Mouse (Mus musculus) thymus, postnatal 14 days (tissue): Measurements from ENCODE around the gene Phf23.

Experiments used
- DNase-seq: peaks from one replicate; pipeline ENCODE4 v3.0.0; 2021

The Phf23 gene

DNA sequence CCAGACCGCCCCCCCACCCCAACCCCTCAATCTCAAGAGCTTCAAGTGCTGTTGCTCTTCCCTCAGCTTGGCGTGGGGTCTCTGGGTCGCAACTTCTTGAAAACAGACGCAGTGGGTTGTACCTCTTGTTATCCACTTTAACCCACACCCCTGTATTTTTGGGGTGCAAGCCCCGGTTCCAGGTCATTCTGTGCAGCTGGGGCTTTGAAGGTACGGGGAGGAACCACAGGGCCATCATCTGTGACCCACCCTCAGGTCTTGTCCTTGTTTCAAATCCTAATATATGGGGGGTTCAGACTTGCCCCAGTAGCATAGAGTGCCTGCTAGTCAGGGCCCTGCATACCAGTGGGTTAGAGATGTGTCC lies 28.6 kb downstream of the Phf23 start:
- no peak for DNase-seq

DNA sequence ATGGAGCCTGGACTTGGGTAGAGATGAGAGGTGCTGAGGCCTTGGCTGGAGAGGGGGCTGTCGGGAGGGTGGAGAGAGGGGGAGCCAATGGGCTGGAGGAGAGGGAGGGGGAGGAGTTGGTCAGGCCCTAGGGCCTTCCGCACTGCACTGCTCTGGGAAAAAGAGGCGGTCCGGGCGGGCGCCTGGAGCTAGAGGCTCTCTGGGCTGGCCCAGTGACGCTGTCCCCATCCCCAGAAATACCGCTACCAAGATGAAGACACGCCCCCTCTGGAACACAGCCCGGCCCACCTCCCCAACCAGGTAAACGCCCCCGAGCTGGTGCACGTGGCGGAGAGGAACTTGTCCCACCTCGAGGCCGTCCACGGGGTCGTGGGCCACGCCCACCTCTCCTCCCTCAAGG lies 31.1 kb downstream of the Phf23 start:
- no peak for DNase-seq

DNA sequence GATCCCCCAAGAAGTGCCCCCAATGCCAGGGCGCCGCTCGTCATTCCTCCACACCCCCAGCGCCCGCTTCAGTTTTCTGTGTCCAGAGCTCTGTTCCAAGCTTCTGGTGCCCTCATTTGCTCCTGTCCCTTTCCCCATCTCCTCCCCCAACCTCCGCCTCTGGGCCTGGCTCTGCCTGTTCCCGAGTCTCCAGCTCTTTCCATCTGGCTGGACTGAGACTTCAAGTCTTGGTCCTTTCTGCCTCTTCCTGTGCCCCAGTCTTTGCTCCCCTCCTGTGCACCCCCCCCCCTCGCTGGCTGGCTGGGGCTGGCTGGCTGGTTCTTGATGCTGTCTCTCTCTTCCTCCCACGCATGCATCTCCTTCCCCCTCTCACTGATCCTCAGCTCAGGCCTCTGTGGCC lies 31.8 kb downstream of the Phf23 start:
- peak; percentile 57 for DNase-seq

DNA sequence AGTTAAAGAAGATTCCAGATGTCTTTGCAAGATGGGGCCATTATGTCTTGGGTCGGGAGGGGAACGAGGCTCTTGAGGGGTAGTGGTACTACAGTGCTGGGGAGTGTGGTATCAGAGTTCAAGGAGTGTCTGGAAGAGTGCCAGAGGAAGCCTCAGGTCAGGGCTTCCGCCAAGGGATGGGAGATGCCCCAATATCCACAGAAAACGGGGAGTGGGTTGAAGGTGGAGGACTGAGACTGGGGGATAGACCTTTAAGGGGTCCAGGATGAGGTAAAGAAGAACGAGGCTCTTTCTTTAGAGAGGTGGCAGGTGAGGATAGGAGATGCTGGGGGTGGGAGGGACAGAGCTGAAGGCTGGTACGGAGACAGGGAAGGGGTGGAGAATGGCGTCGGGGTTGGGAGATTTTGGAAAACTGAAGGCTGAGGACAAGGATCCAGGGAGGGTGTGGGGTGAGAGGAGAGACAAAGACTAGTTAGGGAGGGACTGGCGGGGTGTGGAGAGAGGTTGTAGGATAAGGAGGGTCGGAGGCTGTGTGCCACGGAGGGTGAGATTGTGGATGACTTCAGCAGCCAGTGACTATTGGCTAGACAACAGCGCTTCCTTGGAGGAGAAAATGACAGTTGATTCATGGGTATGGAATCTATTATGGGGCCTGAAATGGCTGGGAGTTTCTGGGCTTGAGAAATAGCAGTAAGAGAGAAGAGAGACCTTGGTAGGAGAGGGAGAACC lies 33.0 kb downstream of the Phf23 start:
- no peak for DNase-seq

DNA sequence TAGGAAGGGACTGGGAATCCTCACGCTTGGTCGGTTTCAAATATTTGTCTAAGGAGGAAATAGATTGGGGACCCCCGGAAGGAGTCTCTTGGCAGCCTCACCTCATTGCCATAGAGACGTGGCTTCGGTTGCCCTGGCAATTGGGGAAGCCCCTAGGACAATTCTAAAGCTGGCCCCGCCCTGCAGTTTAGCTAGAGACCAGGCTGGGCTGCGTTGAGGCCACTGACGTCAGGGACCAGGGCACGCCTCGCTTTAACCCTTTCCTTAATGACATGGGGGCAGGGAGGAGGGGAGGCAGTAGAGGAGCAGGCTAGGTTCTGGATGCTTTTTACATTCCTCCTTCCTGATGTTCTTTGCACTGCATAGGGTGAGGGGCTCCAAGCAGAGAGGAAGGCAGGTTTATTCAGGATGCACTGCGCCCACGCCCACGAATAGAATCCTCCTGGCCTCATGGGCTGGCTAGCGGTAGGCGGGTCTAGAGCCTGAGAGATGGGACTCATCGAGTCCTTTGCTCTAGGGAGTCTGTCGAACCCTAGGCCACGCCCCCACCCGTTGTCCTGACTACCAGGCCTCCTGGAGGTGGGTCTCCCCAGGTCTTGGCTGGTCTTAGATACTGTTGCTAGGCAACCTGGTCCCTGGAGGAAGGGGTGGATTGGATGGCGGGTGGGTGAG lies 33.7 kb downstream of the Phf23 start:
- peak; percentile 79 for DNase-seq

DNA sequence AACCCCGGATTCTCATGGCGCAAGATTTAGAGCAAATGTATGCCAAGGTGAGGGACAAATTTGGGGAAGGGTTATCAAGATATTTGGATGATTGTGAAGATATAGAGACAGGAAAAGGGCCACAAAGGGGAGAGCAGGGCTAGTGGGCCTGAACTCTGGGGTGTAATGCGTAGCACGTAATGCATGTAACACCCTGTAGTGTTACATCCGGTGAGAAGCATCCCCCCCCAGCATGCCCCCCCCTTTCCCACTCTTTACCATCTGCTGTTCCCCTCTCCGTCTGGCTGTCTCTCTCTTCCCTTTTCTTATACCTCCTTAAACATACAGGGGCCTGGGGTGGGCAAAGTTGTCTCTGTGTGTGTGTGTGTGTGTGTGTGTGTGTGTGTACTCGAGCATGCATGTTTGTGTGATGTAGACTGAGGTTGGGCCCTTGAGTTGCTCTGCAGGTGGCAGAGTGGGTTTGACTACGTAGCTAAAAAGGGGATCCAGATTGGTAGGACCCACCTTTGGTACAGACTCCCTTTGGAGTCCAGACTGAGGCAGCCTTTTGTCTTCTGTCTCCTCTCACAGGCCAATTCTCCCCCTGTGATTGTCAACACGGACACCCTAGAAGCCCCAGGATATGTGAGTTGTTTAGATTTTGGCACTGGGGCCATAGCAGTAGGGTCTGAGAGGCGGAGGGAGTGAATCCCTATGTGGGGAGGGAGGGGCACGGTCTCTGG lies 34.4 kb downstream of the Phf23 start:
- DNase-seq = no peak

- no peak for DNase-seq
These were observed 35.2 kb downstream of the Phf23 start for GRCm38 (mm10) chr11:70030651-70031320.

- DNase-seq = no peak
These were observed 35.7 kb downstream of the Phf23 start for GRCm38 (mm10) chr11:70031321-70031670.

DNA sequence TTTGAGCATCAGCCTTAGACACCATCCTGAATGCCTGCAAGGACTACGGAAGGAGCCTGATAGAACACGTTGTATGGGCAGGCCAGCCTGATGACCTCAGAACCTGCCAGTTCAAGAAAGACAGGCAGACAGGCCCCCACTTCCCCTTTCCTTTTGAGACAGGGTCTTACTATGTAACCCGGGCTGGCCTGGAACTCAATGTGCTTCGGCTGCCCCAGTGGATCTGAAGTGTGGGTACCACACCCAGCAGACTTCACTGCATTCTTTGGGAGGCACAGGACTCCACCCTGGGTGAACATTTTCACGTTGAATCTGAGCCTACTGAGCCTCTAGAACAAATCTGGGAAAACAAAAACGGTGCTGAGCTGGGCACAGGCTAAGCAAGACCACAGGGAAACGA lies 42.6 kb downstream of the Phf23 start:
- no peak for DNase-seq

DNA sequence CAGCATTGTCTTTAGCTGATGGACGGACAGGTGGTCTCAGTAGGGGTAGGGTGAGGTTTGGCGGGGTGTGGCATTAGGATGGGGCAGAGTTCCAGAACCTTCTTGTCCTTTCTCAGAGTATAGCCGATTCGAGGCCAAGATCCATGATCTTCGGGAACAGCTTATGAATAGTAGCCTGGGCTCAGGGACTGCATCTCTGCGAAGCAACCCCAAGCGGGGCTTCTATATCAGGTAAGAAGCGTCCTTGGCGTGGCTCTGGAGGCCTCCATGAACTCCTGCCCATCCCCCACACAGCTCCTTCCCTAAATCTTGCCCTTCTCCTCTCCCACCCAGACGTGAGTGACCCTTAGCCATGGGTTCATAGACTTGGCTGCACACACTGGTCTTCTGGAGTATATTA lies 44.1 kb downstream of the Phf23 start:
- no peak for DNase-seq

GRCm38 (mm10) chr11:70040184-70040583 lies 44.6 kb downstream of the Phf23 start:
- DNase-seq = no peak

DNA sequence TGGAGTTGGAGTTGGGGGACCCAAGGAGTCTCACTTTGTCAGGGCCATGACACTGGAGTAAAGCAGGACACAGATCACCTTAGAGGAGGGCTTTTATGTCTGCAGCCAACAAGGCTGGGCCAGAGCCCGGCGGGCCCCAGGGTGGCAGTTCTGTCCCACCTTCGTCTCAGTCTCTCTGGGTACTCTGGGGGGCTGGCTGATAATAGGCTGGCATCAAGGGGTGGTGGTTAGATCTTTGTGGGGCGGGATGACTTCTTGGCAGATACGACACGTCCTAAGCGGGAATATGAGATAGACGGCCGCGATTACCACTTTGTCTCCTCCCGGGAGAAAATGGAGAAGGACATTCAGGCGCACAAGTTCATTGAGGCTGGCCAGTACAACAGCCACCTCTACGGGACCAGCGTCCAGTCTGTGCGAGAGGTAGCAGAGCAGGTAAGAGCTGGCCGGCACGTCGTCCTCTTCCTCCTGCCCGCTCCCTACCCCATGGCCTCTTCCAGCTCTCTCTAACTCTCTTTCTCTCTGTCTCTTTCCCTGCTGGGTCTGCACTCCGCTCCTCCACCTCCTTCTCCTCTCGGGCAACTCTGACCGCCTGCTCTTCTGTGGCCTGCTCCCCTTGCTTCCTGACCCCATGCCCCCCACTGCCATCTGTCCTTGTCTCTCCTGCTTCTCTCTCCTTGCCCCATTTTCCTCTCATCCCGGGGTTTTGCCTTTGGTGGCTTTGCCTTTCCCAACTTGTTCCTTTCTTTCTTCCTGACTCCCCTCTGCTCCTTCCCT lies 46.9 kb downstream of the Phf23 start:
- no peak for DNase-seq

GRCm38 (mm10) chr11:70043665-70044064 lies 48.1 kb downstream of the Phf23 start:
- DNase-seq = no peak

- DNase-seq = no peak
These were observed 49.9 kb downstream of the Phf23 start for GRCm38 (mm10) chr11:70045435-70045834.

DNA sequence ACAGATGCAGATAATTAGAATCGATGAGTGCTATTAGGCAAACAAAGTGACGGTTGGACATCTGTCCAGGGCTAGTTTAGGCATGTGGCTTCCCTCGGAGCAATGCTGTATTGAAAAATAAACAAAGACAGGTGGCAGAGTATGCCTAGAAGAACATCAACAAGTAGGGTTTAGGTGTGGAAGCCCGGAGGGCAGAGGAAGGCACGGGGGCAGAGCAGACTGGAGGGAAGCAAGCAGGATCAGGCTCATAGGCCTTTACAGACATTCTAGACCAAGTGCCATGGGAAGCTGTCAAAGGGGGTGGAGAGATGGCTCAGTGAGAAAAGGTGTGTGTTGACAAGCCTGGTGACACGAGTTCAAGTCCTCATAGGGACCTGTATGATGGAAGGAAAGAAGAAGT lies 53.8 kb downstream of the Phf23 start:
- DNase-seq = no peak
